Mouse (Mus musculus) C2C12 (cell line): ENCODE results near the gene Tufm.

Experiments used
- CEBPB ChIP-seq: IDR thresholded peaks from one replicate; pipeline ENCODE4 v1.6.1; 2011; ENCODE audit warnings: low read depth, mild to moderate bottlenecking, control low read depth, moderate library complexity
- CTCF ChIP-seq: IDR thresholded peaks from one replicate; pipeline ENCODE4 v1.5.1; 2011; ENCODE audit not compliant: control insufficient read depth, insufficient read depth, insufficient read length
- MYOD1 ChIP-seq: IDR thresholded peaks from one replicate; pipeline ENCODE4 v1.6.1; 2011; ENCODE audit warnings: low read depth; ENCODE audit not compliant: control insufficient read depth, insufficient read length
- USF1 ChIP-seq: IDR thresholded peaks from one replicate; pipeline ENCODE4 v1.6.1; 2011; ENCODE audit warnings: low read depth, mild to moderate bottlenecking, control low read depth, moderate library complexity

DNA sequence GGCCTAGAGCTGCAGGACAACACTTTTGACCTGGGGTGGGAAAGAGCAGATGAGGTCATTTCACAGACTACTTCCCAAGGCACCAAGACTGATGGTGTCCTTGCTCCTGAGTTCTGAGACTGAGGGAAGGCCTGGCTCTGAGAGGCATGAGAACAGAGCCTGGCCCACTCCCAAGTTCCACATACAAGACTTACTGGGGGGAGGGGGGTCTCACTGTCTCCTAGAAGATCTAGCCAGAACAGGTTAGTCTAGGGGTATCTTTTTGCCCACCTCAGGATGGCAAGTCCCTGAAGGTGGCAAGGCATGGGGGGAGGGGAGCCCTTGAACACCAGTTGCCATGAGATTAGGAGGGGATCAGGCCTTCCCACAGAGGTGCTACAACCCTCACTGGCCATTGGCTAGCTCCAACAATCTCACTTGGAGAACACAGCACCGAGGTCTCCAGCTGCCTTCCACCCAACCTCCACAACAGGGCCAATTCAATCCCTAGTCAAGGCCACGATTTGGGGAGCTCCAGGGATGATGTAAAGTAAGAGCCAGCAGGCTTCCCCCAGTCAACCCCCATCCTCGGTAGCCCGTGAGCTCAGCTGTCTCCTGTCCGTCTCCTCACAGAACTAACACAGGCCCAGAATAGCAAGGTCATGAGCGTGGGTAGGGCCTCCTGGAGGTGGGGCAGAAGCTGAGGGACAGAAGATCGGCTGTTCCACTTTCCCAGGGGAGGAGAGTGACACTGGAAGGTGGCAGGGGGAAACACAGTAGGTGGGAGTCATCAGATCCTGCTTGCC lies 21.7 kb upstream of the Tufm start:
- TF ChIP-seq CTCF (no peak), USF1 (no peak), CEBPB (no peak), MYOD1 (peak; percentile 83)
